Mouse (Mus musculus) neural tube, embryonic 11.5 days (tissue): ENCODE measurements at regions not wholly inside any gene's neighbourhood (a gene's known extent, or its start where the extent isn't known, plus 50 kb on each side); places are given as distances from the start of the nearest gene placed in this dataset.

Experiments
- ATAC-seq: fragments of 200-750 bp; cut with Nextera tagmentation; 2 replicates; pipeline ENCODE4 v1.8.0; 2017; ENCODE audit warnings: moderate number of reproducible peaks, mild to moderate bottlenecking, moderate TSS enrichment, moderate library complexity; ENCODE audit not compliant: insufficient read depth, low FRiP score, low TSS enrichment
- DNase-seq: peaks from one replicate; pipeline ENCODE4 v3.0.0-alpha.2; 2015; ENCODE audit warnings: low spot score
- H3K27ac ChIP-seq: fragments of 300-500 bp; sonication (generic); 2 replicates; pipeline ENCODE4 v1.5.1; 2014; ENCODE audit warnings: low read depth, mild to moderate bottlenecking, low read length
- H3K27me3 ChIP-seq: fragments of 300-500 bp; sonication (generic); 2 replicates; pipeline ENCODE4 v1.6.1; 2014; ENCODE audit warnings: mild to moderate bottlenecking, low read length, mixed read lengths; ENCODE audit not compliant: control insufficient read depth, insufficient read depth
- H3K36me3 ChIP-seq: fragments of 300-500 bp; sonication (generic); 2 replicates; pipeline ENCODE4 v1.6.1; 2014; ENCODE audit warnings: mild to moderate bottlenecking, low read length, moderate library complexity, mixed read lengths; ENCODE audit not compliant: control insufficient read depth, insufficient read depth
- H3K4me1 ChIP-seq: fragments of 300-500 bp; sonication (generic); 2 replicates; pipeline ENCODE4 v1.6.1; 2014; ENCODE audit warnings: low read length, mixed read lengths; ENCODE audit not compliant: control insufficient read depth, insufficient read depth
- H3K4me2 ChIP-seq: fragments of 300-500 bp; sonication (generic); 2 replicates; pipeline ENCODE4 v1.6.1; 2014; ENCODE audit warnings: low read depth, mild to moderate bottlenecking, moderate library complexity
- H3K4me3 ChIP-seq: fragments of 300-500 bp; sonication (generic); 2 replicates; pipeline ENCODE4 v1.5.1; 2014; ENCODE audit warnings: low read depth, low read length
- H3K9ac ChIP-seq: fragments of 300-500 bp; sonication (generic); 2 replicates; pipeline ENCODE4 v1.6.1; 2014; ENCODE audit warnings: mild to moderate bottlenecking, low read length
- H3K9me3 ChIP-seq: fragments of 300-500 bp; sonication (generic); 2 replicates; pipeline ENCODE4 v1.6.1; 2016; ENCODE audit warnings: low read length; ENCODE audit not compliant: control insufficient read depth
- WGBS: fragments of 180-500 bp; shearing (Covaris S2); extraction: QIAGEN DNeasy Blood & Tissue Kit; methylation state at CpG from one replicate; pipeline ENCODE4 v1.1.7; 2014; 5-methylcytosine and 5-hydroxymethylcytosine counted together

- H3K4me2 ChIP-seq, result no peak overlapping the region
- no peaks in the 10 kb centered on the region for H3K36me3 ChIP-seq
- no peaks in the 10 kb centered on the region for H3K27me3 ChIP-seq
- no peaks in the 10 kb centered on the region for H3K4me1 ChIP-seq
- WGBS, result 42% methylated on average over 3 of the region's 3 CpGs
- ATAC-seq (no peak), DNase-seq (no peak)
- H3K9me3 ChIP-seq, result no peaks in the 10 kb centered on the region
- H3K27ac ChIP-seq, result no peak overlapping the region
- no peak overlapping the region for H3K4me3 ChIP-seq
- H3K9ac ChIP-seq, result no peak overlapping the region
Measured at GRCm38 (mm10) chr4:75787405-75787804, 509.3 kb upstream of the Dmac1 start.

- Histone ChIP-seq H3K4me2 (no peak overlapping the region), H3K27me3 (no peaks in the 10 kb centered on the region), H3K9me3 (no peaks in the 10 kb centered on the region), H3K4me3 (no peak overlapping the region), H3K27ac (no peak overlapping the region), H3K4me1 (no peaks in the 10 kb centered on the region), H3K9ac (no peak overlapping the region), H3K36me3 (no peaks in the 10 kb centered on the region)
- ATAC-seq (no peak), DNase-seq (no peak)
- 95% methylated on average over 4 of the region's 4 CpGs for WGBS
Measured at GRCm38 (mm10) chr4:75786391-75786790, 508.3 kb upstream of the Dmac1 start.

- Histone ChIP-seq H3K4me2 (no peak overlapping the region), H3K27me3 (no peaks in the 10 kb centered on the region), H3K4me1 (no peaks in the 10 kb centered on the region), H3K27ac (no peak overlapping the region), H3K4me3 (no peak overlapping the region), H3K9ac (no peak overlapping the region), H3K9me3 (no peaks in the 10 kb centered on the region), H3K36me3 (no peaks in the 10 kb centered on the region)
- ATAC-seq (no peak), DNase-seq (no peak)
- 91% methylated on average over 1 of the region's 1 CpGs for WGBS
Measured at GRCm38 (mm10) chr4:75779492-75779891, 501.4 kb upstream of the Dmac1 start.

GRCm38 (mm10) chr4:75764141-75764540, 486.0 kb upstream of the Dmac1 start:
- Histone ChIP-seq H3K9ac (no peak overlapping the region), H3K4me3 (no peak overlapping the region), H3K27me3 (no peaks in the 10 kb centered on the region), H3K4me2 (no peak overlapping the region), H3K36me3 (no peaks in the 10 kb centered on the region), H3K9me3 (no peaks in the 10 kb centered on the region), H3K4me1 (no peaks in the 10 kb centered on the region), H3K27ac (no peak overlapping the region)
- ATAC-seq (no peak; the same call in 1 of the 2 replicates), DNase-seq (peak; percentile 22)
- 18% methylated on average over 1 of the region's 1 CpGs for WGBS

GRCm38 (mm10) chr4:75744605-75745004, 466.5 kb upstream of the Dmac1 start:
- WGBS, result 72% methylated on average over 6 of the region's 6 CpGs
- Histone ChIP-seq H3K4me1 (no peaks in the 10 kb centered on the region), H3K9ac (no peak overlapping the region), H3K36me3 (no peaks in the 10 kb centered on the region), H3K27me3 (no peaks in the 10 kb centered on the region), H3K4me3 (no peak overlapping the region), H3K4me2 (no peak overlapping the region), H3K27ac (no peak overlapping the region), H3K9me3 (no peaks in the 10 kb centered on the region)
- ATAC-seq, result no peak
- no peak for DNase-seq

- Histone ChIP-seq H3K9me3 (no peaks in the 10 kb centered on the region), H3K27ac (no peak overlapping the region), H3K4me3 (no peak overlapping the region), H3K27me3 (no peaks in the 10 kb centered on the region), H3K36me3 (no peaks in the 10 kb centered on the region), H3K4me2 (no peak overlapping the region), H3K4me1 (no peaks in the 10 kb centered on the region), H3K9ac (no peak overlapping the region)
- DNase-seq, result no peak
- no peak for ATAC-seq
Measured at GRCm38 (mm10) chr4:75741585-75741984, 463.5 kb upstream of the Dmac1 start.

- no peak overlapping the region for H3K9ac ChIP-seq
- ATAC-seq, result no peak
- 83% methylated on average over 3 of the region's 3 CpGs for WGBS
- H3K27ac ChIP-seq, result no peak overlapping the region
- no peaks in the 10 kb centered on the region for H3K9me3 ChIP-seq
- no peaks in the 10 kb centered on the region for H3K36me3 ChIP-seq
- H3K4me2 ChIP-seq, result no peak overlapping the region
- no peak overlapping the region for H3K4me3 ChIP-seq
- DNase-seq, result no peak
- no peaks in the 10 kb centered on the region for H3K4me1 ChIP-seq
- H3K27me3 ChIP-seq, result no peaks in the 10 kb centered on the region
Measured at GRCm38 (mm10) chr4:75730798-75731400, 452.8 kb upstream of the Dmac1 start.

- ATAC-seq (no peak), DNase-seq (no peak)
- no peak overlapping the region for H3K9ac ChIP-seq
- H3K36me3 ChIP-seq, result no peaks in the 10 kb centered on the region
- H3K27ac ChIP-seq, result no peak overlapping the region
- no peak overlapping the region for H3K4me3 ChIP-seq
- H3K4me2 ChIP-seq, result no peak overlapping the region
- H3K4me1 ChIP-seq, result no peaks in the 10 kb centered on the region
- 85% methylated on average over 3 of the region's 3 CpGs for WGBS
- H3K27me3 ChIP-seq, result no peaks in the 10 kb centered on the region
- no peaks in the 10 kb centered on the region for H3K9me3 ChIP-seq
Measured at GRCm38 (mm10) chr4:75714652-75715051, 436.5 kb upstream of the Dmac1 start.

GRCm38 (mm10) chr4:75713960-75714359, 435.9 kb upstream of the Dmac1 start:
- H3K27ac ChIP-seq, result no peak overlapping the region
- no peak overlapping the region for H3K4me3 ChIP-seq
- no peaks in the 10 kb centered on the region for H3K9me3 ChIP-seq
- H3K36me3 ChIP-seq, result no peaks in the 10 kb centered on the region
- DNase-seq (no peak), ATAC-seq (no peak)
- WGBS, result 78% methylated on average over 1 of the region's 1 CpGs
- H3K27me3 ChIP-seq, result no peaks in the 10 kb centered on the region
- no peaks in the 10 kb centered on the region for H3K4me1 ChIP-seq
- no peak overlapping the region for H3K9ac ChIP-seq
- no peak overlapping the region for H3K4me2 ChIP-seq
